Mouse (Mus musculus) kidney, postnatal 14 days (tissue): ENCODE measurements at regions not wholly inside any gene's neighbourhood (a gene's known extent, or its start where the extent isn't known, plus 50 kb on each side); places are given as distances from the start of the nearest gene placed in this dataset.

ENCODE experiments used
- DNase-seq: peaks from one replicate; pipeline ENCODE4 v3.0.0; 2022; ENCODE audit warnings: mixed read lengths

DNA sequence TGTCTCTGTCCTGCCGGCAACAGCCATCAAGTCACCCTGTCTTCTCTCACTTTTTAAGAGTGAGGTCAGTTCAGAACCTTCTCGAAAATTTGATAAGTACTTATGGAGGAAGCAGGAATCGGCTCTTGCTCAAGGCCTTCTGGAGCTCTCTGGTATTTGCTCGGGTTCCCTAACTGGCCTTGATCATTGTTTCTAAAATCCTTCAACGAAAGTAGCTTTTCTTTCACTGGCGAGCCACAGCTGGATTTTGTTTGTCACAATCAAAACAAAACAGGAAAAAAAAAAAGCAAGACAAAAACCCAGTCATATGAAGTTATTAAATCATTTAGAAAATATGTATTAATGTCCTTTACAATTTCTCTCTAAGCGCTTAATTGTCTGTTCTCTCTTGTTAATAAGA, 156.6 kb upstream of the Tex13c2 start:
- no peak for DNase-seq

- no peak for DNase-seq
These were observed 155.9 kb upstream of the Tex13c2 start for GRCm38 (mm10) chrX:42333631-42334030.

DNA sequence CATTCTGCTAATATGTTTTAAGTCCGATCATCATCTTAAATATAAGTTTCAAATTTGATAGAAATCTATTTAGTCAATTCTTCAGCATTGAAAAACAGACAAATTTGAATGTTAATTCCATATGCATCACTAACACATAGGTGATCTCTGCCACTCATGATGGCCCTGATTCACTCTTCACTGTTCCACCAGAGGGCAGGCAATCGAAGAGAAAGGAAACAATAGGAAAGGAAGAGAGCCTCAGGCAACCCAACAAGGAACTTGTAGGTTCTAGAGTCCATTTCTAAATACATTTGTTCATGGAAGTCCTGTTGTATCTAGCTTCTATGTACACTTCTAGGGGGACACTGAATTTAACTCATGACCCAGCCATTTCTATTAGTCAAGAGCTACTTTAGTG, 154.7 kb upstream of the Tex13c2 start:
- DNase-seq = no peak

- no peak for DNase-seq
These were observed 152.7 kb upstream of the Tex13c2 start for GRCm38 (mm10) chrX:42336772-42337171.

DNA sequence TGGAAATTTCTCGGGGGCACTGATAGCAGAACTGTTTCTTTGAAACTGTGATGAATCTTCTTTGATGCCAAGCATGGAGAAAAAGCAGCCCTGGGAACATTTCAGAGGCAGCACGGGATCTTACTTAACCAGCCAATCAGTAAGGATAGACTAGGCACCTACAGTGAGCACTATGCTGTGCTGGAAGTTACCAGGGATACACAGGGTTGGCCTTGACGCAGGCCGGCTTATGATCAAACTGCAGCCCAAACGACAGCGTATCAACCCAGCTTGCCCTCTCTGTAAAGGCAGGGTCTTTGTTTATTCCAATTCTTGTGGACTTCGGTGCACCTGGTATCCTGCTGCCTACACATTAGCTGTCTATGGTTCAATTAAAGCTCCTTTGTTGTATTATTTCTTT, 147.1 kb upstream of the Tex13c2 start:
- no peak for DNase-seq

DNA sequence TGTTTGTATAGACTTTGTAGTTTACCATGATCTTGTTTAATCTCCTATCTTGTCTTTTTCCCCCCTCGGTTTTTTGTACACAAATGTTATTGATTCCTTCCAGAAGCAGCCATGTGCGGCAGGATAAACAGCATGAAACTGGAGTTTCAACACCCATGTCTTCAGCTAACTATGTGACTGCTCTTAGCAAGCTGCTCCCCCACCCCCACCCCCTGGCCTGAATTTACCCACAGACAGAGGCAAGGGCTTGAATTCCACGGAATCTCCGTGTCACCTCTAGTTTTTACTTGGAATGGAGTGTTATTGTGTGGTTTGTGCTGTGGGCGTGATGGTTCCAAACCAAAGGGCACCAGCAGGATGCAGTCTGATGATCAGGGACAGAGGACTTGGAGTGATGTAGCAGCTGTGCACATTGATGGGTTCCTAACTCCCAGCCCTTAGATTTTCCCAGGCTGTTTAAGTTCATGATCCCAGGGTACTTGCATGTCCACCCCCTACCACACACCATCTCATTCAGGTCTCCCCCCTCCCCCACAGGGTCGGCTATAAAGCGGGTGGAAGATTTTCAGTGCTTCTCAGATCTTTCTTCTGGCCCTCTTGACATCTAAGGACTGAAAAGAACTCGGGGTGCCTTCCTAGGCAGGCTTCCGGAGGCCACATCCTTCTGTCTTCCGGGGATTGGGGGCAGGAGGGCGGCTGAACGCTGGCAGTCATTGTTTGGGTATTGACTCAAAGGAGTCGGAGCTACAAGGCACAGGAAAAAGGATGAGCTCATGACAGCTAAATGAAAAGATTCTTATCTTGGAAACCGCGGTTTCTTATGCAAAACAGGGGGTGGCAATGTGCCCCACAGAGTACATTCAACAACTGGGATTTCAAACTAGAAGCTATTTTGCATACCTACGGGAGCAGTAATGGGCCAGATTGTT, 146.3 kb upstream of the Tex13c2 start:
- peak; percentile 31 for DNase-seq

- no peak for DNase-seq
These were observed 136.8 kb upstream of the Tex13c2 start for GRCm38 (mm10) chrX:42352610-42353254.

- DNase-seq = no peak
These were observed 129.9 kb upstream of the Tex13c2 start for GRCm38 (mm10) chrX:42359381-42360172.

DNA sequence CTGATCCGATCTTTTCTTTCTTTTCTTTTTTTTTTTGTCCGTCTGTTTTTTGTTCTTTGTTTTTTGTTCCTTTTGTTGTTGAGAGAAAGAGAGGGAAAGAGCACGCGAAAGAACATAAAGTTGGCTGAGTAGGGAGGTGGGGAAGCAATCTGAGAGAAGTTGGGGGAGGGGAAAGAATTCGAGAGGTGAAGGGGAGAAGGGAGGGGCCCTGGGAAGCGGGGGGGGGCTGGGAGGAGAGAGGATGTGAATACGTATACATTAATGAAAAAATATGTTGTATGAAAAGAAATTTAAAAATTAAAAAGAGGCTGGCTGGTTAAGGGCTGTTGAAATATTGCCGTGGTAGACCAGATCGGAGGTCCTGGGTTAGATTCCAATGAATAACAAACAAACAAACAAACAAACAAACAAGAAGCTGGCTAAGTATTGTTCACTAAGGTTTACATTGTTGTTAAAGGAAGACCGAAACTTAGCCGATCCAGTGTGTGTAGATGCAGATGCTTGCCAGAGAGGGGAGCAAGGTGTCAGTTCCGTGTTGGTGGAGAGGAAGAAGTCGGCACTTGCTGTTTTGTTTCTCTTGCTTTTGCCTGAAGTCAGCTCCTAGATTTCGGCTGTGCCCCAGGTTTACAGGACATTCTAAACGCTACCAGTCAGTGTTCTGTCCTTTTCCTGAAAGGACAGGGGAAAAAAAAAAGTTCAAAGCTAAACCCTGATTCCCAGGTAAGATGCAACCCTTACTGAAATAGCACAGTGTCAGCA, 129.1 kb upstream of the Tex13c2 start:
- peak; percentile 7 for DNase-seq

DNA sequence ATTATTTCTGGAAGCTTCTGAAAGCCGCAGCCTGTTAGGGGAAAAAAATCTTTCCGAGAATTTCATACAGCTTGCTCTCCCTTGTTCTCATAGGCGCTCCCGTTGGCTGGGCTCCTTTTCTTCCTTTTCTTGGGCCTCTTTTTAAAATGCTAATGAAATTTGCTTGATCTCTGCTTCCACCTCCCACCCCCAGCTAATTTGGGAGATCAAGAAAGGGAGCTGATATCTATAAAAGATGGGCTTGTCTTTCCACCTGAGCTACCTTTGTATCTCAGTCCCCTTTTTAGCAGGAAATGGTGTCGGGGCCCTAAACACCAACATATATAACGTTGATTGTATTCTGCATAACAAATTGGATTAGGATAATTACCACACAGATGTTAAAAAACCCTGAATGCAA, 128.5 kb upstream of the Tex13c2 start:
- DNase-seq = no peak

GRCm38 (mm10) chrX:42361400-42362028, 128.0 kb upstream of the Tex13c2 start:
- no peak for DNase-seq

DNA sequence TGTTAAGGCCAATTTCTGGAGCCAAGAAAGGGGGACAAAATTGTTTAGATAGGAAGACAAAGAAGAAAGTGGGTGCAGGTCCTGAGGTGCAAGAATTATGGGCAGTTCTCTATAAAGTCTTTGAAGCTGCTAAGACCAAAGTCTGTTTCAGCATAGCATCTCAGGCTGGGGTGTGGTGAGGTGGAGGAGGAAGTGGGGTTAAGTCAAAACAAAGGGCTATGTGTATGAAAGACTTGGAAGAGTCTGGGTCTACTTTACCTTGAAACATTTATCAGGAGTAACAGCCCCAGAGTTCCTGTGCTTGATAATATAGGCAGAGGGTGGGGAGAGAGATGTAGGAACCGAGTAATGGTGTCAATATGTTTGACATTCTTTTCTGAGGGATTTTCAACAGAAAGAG, 125.4 kb upstream of the Tex13c2 start:
- DNase-seq = no peak

GRCm38 (mm10) chrX:42373794-42374398, 115.6 kb upstream of the Tex13c2 start:
- peak; percentile 47 for DNase-seq

DNA sequence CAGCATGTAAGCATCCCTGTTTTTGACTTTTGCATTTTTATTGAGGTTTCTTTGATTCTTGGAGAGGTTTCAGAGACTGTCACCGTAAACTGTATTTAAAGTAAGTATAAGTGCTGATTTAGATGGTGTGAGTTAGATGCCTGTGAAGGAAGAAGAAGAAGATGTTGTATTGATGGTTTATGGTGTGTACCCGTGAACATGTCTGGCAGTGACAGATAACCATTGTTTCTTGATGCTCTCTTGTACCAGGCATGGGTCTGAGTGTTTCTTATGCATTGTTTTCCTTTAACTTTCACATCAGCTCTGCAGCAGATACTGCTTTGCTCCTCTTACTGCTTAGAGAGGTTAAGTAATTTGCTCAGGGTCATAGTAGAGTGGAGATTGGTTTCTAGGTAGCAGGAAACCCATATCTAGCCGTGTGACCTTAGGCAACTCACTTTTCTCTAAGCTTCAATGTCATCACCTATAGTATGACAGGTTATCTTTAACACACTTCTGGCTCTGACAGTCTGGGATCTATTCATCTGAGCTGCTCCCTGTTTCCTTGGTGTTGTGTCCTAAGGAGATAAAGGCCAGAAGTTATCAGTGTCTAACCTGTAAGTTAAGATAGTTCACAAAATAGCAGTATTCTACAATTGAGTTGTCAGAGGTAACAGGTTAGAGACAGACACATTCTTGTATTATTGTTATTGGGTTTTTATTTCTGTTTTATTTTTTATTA, 95.5 kb upstream of the Tex13c2 start:
- no peak for DNase-seq

DNA sequence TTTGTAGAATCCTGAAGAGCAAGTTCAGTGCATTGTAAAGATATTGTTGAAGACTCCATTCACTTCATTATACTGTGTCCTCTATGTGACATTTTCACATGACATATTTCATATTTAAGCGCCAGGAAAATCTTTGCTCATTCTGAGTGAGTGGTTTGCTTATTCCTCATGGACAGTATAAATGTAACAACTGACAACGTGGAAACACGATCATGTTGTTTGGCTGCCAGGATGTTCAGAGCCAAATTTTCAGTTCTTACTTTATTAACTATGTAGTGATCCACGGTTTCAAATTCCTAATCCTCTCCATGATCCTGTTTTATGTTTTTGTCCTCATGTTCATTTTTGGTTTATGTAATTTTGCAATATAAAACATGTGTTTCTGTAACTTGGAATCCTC, 93.0 kb upstream of the Tex13c2 start:
- no peak for DNase-seq

DNA sequence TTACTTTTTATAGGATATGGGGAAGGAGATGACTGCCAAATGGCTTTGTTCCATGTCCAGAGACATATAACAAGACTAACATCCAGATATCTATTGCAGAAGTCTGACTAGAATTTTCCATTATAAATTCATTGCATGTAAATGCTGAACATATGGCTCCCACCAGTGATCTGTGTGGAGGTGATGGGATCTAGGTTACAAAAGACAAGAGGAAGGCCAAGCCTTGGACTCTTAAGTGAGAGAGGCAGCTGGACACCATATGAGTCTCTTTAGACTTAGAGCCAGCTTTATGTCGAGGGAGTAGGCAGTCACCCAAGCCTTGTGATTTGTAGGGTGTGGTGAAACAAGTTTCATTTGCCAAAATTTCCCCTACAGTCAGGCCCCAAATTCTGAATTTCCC, 90.7 kb upstream of the Tex13c2 start:
- peak; percentile 24 for DNase-seq

- peak; percentile 3 for DNase-seq
These were observed 90.1 kb upstream of the Tex13c2 start for GRCm38 (mm10) chrX:42399343-42399742.

GRCm38 (mm10) chrX:42401091-42401490, 88.4 kb upstream of the Tex13c2 start:
- no peak for DNase-seq

GRCm38 (mm10) chrX:42401564-42402334, 87.7 kb upstream of the Tex13c2 start:
- no peak for DNase-seq

- DNase-seq = no peak
These were observed 87.2 kb upstream of the Tex13c2 start for GRCm38 (mm10) chrX:42402335-42402605.
